Mouse (Mus musculus) neural tube, embryonic 14.5 days (tissue): ENCODE data around the gene Cklf. TPM values are rescaled to one million over a fixed set of nuclear protein-coding genes. Genes with fewer than 3 reads are reported as not detected.

Experiments used
- ATAC-seq: fragments of 200-750 bp; cut with Nextera tagmentation; 2 replicates; pipeline ENCODE4 v1.8.0; 2017; ENCODE audit warnings: low read depth, mild to moderate bottlenecking, moderate TSS enrichment, moderate library complexity
- H3K27ac ChIP-seq: fragments of 300-500 bp; sonication (generic); 2 replicates; pipeline ENCODE4 v1.5.1; 2014; ENCODE audit warnings: low read depth, mild to moderate bottlenecking, control low read depth, low read length, moderate library complexity, mixed read lengths
- H3K27me3 ChIP-seq: fragments of 300-500 bp; sonication (generic); 2 replicates; pipeline ENCODE4 v1.6.1; 2014; ENCODE audit warnings: low read length; ENCODE audit not compliant: control insufficient read depth, insufficient read depth
- H3K36me3 ChIP-seq: fragments of 300-500 bp; sonication (generic); 2 replicates; pipeline ENCODE4 v1.6.1; 2014; ENCODE audit warnings: low read length, mixed read lengths; ENCODE audit not compliant: control insufficient read depth, insufficient read depth
- H3K4me1 ChIP-seq: fragments of 300-500 bp; sonication (generic); 2 replicates; pipeline ENCODE4 v1.6.1; 2014; ENCODE audit warnings: low read length; ENCODE audit not compliant: control insufficient read depth, insufficient read depth
- H3K4me2 ChIP-seq: fragments of 300-500 bp; sonication (generic); 2 replicates; pipeline ENCODE4 v1.6.1; 2014; ENCODE audit warnings: mild to moderate bottlenecking, low read depth, low read length, control low read depth
- H3K4me3 ChIP-seq: fragments of 300-500 bp; sonication (generic); 2 replicates; pipeline ENCODE4 v1.5.1; 2014; ENCODE audit warnings: low read depth, low read length, control low read depth, mixed read lengths
- H3K9ac ChIP-seq: fragments of 300-500 bp; sonication (generic); replicated peaks from 2 replicates; pipeline ENCODE4 v1.6.1; 2014; ENCODE audit warnings: low read depth, mild to moderate bottlenecking, control low read depth, low read length, mixed read lengths
- H3K9me3 ChIP-seq: fragments of 300-500 bp; sonication (generic); 2 replicates; pipeline ENCODE4 v1.6.1; 2016; ENCODE audit warnings: low read length; ENCODE audit not compliant: control insufficient read depth
- WGBS: fragments of 180-500 bp; shearing (Covaris S2); extraction: QIAGEN DNeasy Blood & Tissue Kit; methylation state at CpG from one replicate; pipeline ENCODE4 v1.1.7; 2014; 5-methylcytosine and 5-hydroxymethylcytosine counted together
- polyA plus RNA-seq: library from polyadenylated mRNA; unstranded; fragments of >200 nt; fragmentation: Nextera tagmentation; extraction: Ambion mirVana; gene quantifications from 2 replicates; pipeline ENCODE4 v1.2.1, GENCODE M21; 2014

The Cklf gene
- 30.1 and 31.1 TPM in 2 replicates for polyA plus RNA-seq

DNA sequence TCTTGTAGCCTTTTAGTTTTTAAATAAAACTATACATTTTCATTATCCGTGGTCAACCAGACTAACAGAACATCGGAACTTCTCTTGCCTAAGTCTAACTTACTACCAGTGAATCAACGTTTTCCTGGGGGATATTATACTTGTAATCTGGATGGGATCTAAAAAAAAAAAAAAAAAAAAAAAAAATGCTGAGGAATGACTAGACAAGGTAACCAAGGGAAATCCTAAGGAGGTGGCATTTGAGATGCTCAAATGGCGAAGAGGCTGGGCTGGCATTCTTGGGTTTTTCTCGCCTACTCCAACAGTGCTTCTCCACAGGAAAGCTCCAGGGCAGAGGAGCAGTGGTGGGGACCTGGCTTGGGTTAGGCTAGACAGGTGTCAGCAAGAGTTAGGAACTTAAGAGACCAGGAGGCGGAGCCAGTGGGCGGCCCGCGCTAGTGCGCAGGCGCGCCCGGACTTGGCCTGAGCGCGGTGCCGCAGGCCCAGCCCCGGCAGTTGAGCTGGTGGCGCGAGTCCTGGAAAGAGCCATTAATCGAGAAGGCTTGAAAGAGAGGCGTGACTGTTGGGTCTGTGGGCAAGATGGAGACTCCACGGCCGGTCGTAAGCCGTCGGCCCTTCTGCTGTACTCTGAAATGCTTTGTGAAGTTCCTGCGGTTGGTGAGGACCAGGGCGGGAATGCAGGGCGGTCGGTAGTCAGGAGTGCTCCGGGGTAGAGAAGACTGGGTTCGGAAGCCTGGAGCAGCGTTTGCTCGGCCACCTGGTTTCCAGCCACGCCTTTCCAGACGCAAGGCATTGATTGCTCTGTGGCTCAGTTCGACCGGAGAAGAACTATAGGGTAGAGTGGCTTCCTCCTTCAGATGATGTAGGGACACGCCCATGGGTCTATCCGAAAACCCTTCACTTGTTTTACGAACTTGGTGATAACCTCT lies at the start of gene Cklf:
Cklf (plus strand) TSS at position 423 of the 929 bp plus-strand sequence.
- H3K27me3 ChIP-seq: 0 out of 2 replicates have a peak, but pooled peaks cover 3% of the 10 kb centered on the region
- peak within 1 kb of the TSS; percentile 47 for H3K9ac ChIP-seq
- no peaks in the 10 kb centered on the region for H3K36me3 ChIP-seq
- H3K9me3 ChIP-seq: no peaks in the 10 kb centered on the region
- peak within 1 kb of the TSS; percentile 66 for H3K4me2 ChIP-seq
- WGBS: 4% methylated on average over 41 of the region's 41 CpGs
- peak; percentile 81 for ATAC-seq
- peak within 1 kb of the TSS; percentile 55 for H3K4me3 ChIP-seq
- H3K4me1 ChIP-seq: peaks cover 8% of the 10 kb centered on the region; the same call in 1 of the 2 replicates
- H3K27ac ChIP-seq: 0 out of 2 replicates have a peak within 1 kb of the TSS, but pooled peaks have one; percentile 48

DNA sequence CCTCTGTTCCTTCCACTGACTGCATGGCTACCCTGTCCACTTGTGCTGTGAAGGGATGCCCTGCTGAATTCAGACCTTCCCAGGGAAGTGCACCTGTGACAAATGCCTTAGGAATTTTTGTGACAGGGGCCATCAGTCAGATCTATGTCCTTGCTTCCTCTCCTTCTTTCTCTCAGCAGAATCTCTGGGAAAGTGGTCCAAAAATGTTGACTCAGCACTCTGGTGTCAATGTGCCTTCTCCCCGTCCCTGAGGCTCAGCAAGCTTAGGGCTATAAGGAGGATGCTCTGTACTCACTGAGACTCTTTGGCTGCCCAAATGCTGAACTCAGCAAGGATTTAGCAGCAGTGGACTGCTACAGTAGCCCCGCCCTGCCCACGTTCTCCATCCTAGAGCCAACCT lies 49.0 kb upstream of the Cklf start:
- Histone ChIP-seq H3K4me2 (no peak overlapping the region), H3K4me1 (no peaks in the 10 kb centered on the region), H3K36me3 (no peaks in the 10 kb centered on the region), H3K9ac (no peak overlapping the region), H3K4me3 (no peak overlapping the region), H3K9me3 (no peaks in the 10 kb centered on the region), H3K27ac (no peak overlapping the region), H3K27me3 (no peaks in the 10 kb centered on the region)
- 87% methylated on average over 3 of the region's 3 CpGs for WGBS
- no peak for ATAC-seq

DNA sequence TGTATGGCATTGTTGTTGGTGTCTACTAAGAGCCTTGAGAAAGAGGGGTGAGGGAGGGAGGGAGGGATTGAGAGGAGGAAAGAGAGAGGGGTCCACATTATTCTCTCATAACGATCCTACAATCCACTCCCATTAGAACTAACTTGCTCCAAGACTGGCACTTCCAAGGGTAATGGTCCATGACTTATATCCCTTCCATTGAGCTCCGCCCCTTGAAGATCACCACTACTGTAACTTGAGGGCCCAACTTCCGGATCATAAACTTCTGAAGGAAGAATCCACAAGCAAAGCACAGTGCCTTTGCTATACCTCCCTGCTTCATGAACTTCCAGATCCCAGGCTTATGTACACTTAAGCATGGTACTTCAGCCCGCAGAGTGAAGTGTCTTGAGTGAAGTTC lies 48.3 kb upstream of the Cklf start:
- no peak for ATAC-seq
- no peaks in the 10 kb centered on the region for H3K4me1 ChIP-seq
- H3K36me3 ChIP-seq: no peaks in the 10 kb centered on the region
- H3K9ac ChIP-seq: no peak overlapping the region
- WGBS: 87% methylated on average over 4 of the region's 4 CpGs
- H3K27ac ChIP-seq: no peak overlapping the region
- no peaks in the 10 kb centered on the region for H3K9me3 ChIP-seq
- H3K4me3 ChIP-seq: no peak overlapping the region
- H3K27me3 ChIP-seq: no peaks in the 10 kb centered on the region
- H3K4me2 ChIP-seq: no peak overlapping the region

DNA sequence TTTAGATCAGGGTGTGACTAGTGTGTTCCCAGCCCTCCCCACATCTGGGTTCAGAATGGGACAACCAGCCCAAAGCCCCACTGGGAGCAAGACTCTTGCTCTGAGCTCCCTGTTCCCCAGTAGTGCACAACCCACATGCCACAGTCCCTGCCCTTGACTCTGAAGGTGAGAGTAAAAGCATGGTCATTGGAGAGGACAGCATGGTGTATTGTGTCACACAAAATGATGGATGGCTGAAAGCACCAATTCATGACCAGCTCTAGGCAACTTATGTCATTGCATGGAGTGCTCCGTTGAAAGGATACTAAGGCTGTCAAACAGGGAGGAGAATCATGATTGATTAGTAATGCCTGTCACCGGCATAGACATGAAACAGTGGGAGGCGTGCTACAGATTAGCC lies 45.4 kb upstream of the Cklf start:
- no peaks in the 10 kb centered on the region for H3K36me3 ChIP-seq
- no peak for ATAC-seq
- H3K27ac ChIP-seq: no peak overlapping the region
- no peak overlapping the region for H3K4me3 ChIP-seq
- no peak overlapping the region for H3K9ac ChIP-seq
- no peaks in the 10 kb centered on the region for H3K4me1 ChIP-seq
- 55% methylated on average over 3 of the region's 3 CpGs for WGBS
- no peaks in the 10 kb centered on the region for H3K9me3 ChIP-seq
- H3K4me2 ChIP-seq: no peak overlapping the region
- H3K27me3 ChIP-seq: no peaks in the 10 kb centered on the region

DNA sequence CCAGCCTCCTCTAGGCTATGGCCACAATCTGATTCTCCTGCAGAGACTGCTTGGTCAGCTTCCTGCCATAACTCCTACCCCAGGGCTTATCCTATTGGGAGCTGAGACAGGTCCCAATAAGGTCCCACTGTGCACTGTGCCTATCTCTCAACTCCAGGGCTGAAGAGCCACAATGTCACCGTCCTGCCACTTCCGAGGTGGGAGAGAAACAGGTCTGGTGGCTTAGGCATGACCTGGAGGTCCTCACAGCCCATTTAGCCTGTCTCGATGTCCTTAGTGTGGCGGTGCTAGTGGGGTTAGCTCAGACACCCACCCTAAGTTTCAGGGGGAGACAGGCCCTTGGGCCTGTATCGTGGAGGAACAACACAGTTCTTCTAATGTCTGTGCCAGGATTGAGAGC lies 33.1 kb upstream of the Cklf start:
- Histone ChIP-seq H3K27me3 (no peaks in the 10 kb centered on the region), H3K27ac (no peak overlapping the region), H3K4me1 (no peaks in the 10 kb centered on the region), H3K4me2 (no peak overlapping the region), H3K36me3 (no peaks in the 10 kb centered on the region), H3K9me3 (no peaks in the 10 kb centered on the region), H3K4me3 (no peak overlapping the region), H3K9ac (no peak overlapping the region)
- ATAC-seq: no peak
- WGBS: 87% methylated on average over 5 of the region's 5 CpGs

DNA sequence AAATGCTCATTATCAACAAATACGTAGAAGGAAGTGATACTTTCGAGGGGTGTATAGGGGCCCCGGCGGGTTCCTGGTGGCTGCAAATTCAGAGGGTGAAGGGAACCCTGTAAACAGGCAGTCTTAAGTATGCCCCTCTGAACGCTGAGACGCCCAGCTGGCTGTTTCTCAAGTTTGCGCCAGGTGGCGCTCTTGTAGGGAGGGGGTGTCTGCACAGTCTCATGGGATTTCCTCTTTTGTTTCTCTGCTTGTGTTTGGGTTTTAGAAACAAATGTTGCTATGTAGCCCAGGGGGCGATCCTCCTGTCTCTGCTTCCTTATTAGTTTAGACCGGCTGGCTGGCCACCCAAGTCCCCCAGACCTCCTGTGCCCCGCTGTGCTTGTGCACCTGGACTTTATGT lies 31.6 kb upstream of the Cklf start:
- 29% methylated on average over 11 of the region's 11 CpGs for WGBS
- Histone ChIP-seq H3K4me2 (no peak overlapping the region), H3K9ac (no peak overlapping the region), H3K4me3 (no peak overlapping the region), H3K9me3 (no peaks in the 10 kb centered on the region), H3K4me1 (no peaks in the 10 kb centered on the region), H3K27me3 (no peaks in the 10 kb centered on the region), H3K27ac (no peak overlapping the region), H3K36me3 (no peaks in the 10 kb centered on the region)
- ATAC-seq: no peak

DNA sequence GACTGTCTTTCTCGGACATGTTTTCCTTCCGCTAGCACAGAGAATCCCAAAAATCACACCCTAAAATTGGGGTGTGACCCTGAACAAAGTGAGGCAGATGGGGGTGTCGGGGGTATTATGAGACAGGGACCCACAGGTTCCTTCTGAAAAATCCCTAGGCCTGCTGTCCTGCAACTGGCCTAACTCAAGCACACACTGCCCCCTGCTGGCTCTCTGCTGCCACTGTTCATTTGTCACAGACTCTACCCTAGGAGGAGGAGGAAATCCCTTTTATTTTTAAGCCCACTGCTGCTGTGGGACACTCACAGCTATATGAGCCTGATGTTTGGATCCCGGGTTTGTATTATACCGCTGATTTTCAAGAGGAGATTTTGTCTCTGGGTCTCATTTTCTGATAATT lies 30.9 kb upstream of the Cklf start:
- Histone ChIP-seq H3K4me3 (no peak overlapping the region), H3K36me3 (peaks cover 4% of the 10 kb centered on the region; the same call in 1 of the 2 replicates), H3K27ac (no peak overlapping the region), H3K4me2 (no peak overlapping the region), H3K9me3 (no peaks in the 10 kb centered on the region), H3K9ac (no peak overlapping the region), H3K4me1 (no peaks in the 10 kb centered on the region), H3K27me3 (no peaks in the 10 kb centered on the region)
- peak; percentile 80 for ATAC-seq
- WGBS: 44% methylated on average over 5 of the region's 5 CpGs

DNA sequence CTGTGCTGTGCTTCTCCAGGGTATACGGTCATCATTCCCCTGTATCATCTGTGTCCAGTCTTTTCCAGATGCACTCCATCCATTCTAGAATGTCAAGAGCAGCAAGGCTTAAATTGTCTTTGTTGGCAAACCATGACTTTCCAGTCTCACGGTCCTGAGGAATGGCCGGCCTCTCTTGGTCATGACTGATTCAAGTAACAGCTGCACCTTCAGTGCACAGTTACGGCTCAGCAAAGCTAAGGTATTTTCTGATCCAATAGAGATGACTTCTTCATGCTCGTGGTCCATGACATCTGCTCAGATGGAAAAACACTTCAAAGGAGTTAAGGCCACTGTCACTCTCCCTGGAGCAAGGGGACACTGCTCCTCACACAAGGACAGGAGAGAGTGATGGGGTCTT lies 23.6 kb upstream of the Cklf start:
- WGBS: 91% methylated on average over 5 of the region's 5 CpGs
- H3K4me3 ChIP-seq: no peak overlapping the region
- H3K9me3 ChIP-seq: no peaks in the 10 kb centered on the region
- no peak overlapping the region for H3K9ac ChIP-seq
- H3K36me3 ChIP-seq: peaks cover 56% of the 10 kb centered on the region
- ATAC-seq: no peak
- H3K27me3 ChIP-seq: no peaks in the 10 kb centered on the region
- H3K4me2 ChIP-seq: no peak overlapping the region
- H3K4me1 ChIP-seq: no peaks in the 10 kb centered on the region
- no peak overlapping the region for H3K27ac ChIP-seq

DNA sequence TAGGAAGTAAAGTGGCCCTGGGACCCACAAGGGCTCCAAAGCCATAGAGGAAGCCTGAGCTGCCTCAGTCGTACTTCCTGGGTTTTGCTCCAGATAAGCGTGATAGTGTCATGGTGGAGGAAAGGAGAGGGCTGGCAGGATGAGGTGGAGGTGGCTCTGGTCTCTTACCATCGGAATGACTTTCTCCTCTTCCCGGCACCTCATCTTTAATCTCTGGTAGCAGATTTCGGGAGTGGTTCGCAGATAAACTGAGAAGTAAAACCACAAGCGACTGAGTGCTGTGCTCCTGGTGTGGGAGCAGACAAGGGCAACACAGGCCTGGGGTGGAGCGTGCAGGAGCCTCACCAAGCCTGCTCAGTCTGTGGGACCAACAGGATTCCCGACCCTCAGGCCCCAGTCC lies 20.3 kb upstream of the Cklf start:
- Histone ChIP-seq H3K4me2 (no peak overlapping the region), H3K4me3 (no peak overlapping the region), H3K9ac (no peak overlapping the region), H3K27me3 (no peaks in the 10 kb centered on the region), H3K4me1 (no peaks in the 10 kb centered on the region), H3K36me3 (peaks cover 73% of the 10 kb centered on the region), H3K9me3 (no peaks in the 10 kb centered on the region), H3K27ac (no peak overlapping the region)
- ATAC-seq: no peak
- 95% methylated on average over 9 of the region's 9 CpGs for WGBS
